Mouse (Mus musculus) erythroblast, adult 5-6 weeks (primary cell): ENCODE data around the gene Setd1a. TPM values are rescaled to one million over a fixed set of nuclear protein-coding genes. Genes with fewer than 3 reads are reported as not detected.
"Not testable (repeated sequence)": the region's sequence is repeated elsewhere in the genome, so short reads cannot be mapped to it uniquely, and the experiment has no call there.

Experiments
- ATAC-seq: replicated peaks from 2 replicates; pipeline ENCODE4 v1.8.0; 2016; ENCODE audit warnings: moderate number of reproducible peaks, mild to moderate bottlenecking, moderate TSS enrichment, inconsistent platforms; ENCODE audit not compliant: poor library complexity, low FRiP score, severe bottlenecking
- total RNA-seq, 2 experiments: library from RNA; stranded (forward) in 1 of 2; stranded (reverse) in 1 of 2; fragments of 150-400 nt in 1 of 2; fragments of 200-764, 138-1000 nt in 1 of 2; gene quantifications; 2 replicates each; pipeline versions ENCODE4 v1.2.3 to v1.2.4; 2015 to 2017; ENCODE audit warnings: low replicate concordance in 2 of 2

Gene Setd1a
- total RNA-seq, 2 experiments from 2014 or later = 3.8 to 8.9 TPM

DNA sequence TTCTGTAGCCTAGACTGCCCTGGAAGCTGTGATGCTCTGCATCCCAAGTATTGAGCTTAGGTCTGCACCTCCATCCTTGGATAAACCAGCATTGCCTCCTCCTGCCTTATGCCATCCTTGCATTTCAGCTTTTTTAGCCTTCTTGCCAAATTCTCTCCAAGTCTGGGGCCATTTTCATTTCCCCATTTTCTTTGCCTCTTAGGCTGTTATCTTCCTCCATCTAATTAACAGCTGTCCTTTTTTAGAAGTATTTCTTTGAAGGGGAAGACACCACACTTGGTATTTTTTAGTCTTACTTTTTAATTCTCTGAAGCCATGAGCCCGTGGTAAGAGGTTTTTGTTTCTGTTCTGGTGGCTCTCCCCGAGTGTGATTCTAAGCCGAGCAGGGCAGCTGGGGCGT is 12.8 kb upstream of the Setd1a start:
- no peak for ATAC-seq

DNA sequence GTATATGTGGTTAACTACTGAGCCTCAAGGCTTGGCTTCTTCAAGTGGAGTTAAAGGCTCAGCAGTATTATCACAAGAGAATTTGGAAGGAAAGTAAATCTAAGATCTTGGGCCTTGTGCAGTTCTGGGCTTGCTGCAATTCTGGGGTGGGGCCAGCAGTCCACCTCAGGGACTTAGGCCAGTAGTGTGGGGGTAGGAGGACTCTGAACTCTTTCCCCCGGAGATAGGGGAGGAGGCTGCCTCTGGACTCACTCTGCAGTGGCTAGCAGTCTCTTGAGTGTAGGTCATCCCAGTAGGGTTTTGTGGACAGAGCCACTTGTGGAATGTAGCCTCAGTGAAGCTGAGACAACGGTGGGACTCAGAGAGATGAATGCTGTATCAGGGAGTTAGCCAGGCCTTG is 10.7 kb upstream of the Setd1a start:
- no peak for ATAC-seq

DNA sequence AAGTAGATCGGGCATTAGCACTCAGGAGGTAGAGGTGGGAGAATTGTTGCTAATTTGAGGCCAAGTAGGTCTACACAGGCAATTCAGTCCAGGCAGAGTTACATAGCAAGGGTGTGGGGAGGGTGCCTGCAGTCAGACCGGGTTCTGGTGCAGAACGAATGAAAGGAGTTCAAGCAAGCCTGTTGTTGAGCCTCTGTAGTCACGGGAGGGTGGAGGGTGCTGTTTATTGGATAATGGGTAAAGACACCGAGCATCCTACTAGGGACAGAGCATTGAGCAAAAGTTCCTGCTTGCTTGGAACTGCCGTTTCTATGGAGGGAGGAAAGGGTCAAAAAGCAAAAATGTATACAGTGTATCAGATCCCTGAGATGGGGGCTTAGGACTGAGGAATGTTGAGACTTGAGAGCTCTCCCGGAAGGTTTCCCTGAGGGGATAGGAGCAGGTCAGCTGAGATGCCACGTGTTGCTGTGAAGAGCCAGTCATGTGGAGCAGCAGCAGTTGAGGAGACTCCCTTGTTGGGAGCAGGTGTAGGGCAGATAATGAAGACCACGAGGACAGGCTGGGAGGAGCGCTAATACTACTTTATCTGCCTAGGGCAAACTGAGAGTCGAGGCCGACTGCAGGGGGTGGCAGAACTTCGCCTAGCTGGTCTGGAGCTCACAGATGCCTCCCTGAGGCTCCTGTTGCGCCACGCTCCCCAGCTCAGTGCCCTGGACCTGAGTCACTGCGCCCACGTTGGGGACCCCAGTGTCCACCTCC is 9.4 kb upstream of the Setd1a start:
- ATAC-seq = peak; percentile 88

DNA sequence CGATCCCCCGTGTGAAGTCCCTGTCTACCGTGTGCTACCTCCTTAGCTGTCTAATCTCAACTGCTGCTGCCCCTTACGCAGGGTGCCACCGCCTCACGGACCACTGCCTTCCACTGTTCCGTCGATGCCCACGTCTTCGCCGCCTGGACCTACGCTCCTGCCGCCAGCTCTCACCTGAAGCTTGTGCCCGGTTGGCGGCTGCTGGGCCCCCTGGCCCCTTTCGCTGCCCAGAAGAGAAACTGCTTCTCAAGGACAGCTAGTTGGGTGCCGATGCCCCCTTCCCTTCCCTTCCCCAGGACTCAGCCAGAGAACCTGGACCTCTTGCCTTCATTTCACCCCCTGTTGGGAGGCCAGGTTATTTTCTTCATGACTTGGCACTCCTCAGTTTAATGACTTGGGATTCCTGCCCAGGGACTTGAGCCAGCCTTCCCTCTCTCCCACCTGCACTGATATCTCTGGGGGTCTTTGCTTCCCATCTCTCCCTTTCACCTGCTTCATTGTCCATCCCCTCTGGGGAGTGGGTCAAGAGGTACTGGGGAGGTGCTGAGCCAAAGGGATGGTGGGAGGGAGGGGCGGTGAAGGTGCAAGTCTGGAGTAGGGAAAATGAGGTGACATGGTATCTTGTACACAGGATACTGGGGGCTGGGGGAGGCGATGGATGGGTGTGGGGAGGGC is 8.7 kb upstream of the Setd1a start:
- ATAC-seq = peak; percentile 21

DNA sequence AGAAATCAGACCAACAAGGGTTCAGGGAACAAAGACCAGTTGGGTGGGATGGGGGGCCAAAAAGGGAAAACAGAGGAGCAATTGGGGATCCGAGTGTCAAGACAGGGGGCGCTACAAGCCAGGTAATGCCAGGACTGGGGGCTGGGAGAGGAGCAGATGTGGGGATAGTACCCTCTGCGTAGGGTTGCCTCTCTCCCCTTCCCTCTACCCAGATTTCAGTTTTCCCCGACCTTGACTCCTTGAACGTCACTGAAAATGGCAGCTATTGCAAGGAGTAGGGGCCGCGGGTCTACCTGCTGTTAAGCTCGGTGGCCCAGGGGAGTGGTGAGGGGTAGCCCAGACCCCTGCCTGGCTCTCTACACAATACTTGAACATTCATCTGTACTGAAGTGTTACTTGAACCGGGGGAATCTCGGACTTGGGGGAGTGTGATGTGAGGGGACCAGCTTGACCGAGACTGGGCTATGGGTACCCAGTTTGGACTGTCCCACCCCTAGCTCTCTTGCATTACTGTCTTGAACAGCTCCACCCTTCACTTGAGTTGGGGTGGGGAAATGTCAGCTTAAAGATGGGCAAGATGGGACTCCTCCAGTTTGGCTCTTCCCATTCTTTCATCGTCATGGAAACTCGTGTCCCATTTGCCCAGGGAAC is 8.0 kb upstream of the Setd1a start:
- ATAC-seq = no peak

DNA sequence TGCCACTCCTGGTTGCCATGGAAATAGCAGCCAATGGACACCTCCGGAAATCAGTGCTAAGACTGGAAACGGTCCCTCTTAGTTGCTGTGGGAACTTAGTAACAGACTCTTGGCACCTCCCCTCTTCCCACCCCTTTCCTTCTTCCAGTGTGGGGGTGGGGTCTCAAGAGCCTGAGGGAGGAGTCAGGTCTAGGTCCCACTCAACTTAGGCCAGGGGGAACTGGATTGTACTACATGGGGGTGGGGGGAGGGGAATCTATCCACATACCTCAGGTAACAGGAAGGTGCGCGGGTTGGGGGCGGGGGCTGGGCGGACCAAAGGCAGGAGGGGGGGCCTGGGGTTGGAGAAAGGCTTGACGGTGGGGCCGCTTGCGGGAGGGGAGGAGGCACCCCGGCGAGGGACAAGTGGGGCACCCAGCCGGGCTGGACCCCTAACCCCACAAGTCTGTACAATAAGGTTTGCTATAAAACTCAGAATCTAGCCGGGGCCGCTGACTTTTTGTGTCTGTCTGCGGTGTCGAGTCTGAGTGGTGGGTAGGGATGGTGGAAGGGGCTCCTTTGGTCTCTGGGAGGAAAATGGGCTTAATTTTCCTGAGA is 7.4 kb upstream of the Setd1a start:
- ATAC-seq = no peak

DNA sequence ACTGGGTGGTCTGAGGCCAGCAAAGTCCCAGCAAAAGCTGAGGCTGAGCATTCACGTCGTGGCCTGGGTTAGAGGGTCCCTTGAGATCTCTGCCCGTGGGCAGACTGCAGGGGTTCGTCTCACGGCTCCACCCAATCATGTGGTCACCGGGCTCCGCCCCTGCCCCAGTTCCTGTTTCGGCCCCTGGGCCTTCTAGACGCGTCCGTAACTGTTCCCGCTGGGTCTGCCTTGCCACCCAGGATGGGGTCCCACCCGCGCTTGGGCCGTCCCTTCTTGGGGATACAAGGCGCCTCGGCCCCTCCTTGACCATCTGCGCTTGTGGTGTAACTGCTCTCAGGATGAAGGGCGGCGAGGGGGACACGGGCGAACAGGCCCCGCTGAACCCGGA is 6.8 kb upstream of the Setd1a start, which contains the start of gene Orai3:
Gene Orai3 (plus strand): TSS at position 165 of the 388 bp plus-strand sequence.
- ATAC-seq = peak; percentile 24

DNA sequence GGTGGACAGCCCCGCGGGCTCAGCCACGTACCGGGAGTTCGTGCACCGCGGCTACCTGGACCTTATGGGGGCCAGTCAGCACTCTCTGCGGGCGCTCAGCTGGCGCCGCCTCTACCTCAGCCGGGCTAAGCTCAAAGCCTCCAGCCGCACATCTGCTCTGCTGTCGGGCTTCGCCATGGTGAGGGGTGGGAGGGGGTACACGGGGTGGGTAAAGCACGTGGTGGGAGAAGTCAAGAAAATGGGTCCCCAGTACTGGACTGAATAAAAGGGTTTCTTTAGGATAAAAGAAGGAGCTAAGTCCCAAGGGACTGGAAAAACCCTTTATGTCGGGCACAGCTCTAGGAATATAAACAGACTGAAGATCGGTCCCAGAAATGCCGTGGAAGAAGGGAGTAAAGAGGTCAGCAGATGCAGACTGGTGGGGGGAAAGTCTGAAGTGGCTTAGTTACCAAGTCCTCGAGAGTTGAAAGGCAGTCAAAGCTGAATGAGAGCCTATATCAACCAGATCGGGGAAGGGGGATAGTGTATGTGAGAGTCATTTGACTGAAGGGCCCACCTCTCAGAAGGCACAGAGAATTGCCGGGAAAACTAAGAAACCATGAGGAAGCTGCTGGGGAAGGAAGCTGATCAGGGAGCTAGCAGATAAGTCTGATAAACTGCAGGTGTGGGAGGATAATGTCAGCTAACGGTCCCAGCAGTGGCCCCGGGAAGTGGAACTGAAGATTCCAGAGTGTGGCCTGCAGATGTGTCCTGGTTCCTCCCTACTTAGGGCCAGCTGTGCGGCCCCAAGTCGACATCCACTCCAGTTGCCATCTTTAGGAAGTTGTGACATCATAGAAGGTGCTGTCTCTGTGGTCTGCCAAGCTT is 6.2 kb upstream of the Setd1a start:
- ATAC-seq = peak; percentile 6; the same call in 1 of the 2 replicates

DNA sequence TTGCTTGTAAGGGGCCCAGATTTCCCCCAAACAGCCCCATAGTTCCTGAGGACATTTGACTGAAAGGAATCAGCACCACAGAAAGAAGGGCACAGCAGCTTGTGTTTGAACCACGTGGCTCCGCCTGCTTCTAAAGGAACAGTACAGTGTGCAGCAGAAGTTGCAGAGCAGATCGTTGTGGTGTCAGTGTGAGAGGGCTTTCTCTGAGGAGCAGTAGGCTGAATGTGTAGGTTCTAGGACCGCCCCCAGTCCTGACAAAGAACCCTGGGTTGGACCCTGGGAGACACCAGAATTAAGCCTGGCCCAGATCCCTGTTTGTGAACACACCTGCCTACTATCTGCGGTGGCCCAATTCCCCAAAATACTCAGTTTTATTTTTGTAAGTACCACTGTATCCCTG is 5.2 kb upstream of the Setd1a start:
- ATAC-seq = no peak

DNA sequence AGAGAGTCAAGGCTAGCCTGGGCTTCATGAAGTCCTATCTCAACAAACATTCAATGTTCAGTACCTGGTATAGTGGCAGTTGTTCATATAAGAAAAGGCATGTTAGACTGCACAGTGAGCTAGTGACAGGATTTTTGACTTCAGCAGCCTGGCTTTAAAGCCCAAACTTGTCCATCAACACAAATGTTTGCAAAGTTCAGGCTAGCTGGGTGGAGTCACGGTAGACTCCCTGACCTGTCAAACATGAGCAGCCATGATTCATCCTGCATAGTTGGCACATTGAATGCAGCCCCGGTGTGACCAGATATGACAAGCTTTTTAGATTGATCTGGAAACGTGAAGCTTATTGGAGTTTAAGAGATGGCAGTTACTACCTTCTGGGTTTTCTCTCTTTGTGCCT is 4.4 kb upstream of the Setd1a start:
- no peak for ATAC-seq

DNA sequence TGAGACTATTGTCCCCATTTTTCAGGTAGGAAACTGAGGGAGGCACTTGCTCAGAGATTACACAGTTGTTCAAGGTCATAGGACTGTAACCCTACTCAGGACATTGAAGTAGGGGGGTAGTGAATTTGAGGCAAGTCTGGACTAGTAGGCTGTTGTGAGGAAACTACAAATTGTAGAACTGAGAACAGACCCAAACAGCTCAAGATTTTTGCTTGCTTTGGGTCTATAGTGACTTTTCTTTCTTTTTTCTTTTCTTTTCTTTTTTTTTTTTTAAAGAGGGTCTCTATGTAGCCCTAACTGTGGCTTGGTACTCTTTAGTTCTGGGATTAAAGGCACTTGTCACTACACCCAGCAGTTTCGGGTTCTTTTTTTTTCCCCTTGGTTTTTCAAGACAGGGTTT is 3.9 kb upstream of the Setd1a start:
- no peak for ATAC-seq

DNA sequence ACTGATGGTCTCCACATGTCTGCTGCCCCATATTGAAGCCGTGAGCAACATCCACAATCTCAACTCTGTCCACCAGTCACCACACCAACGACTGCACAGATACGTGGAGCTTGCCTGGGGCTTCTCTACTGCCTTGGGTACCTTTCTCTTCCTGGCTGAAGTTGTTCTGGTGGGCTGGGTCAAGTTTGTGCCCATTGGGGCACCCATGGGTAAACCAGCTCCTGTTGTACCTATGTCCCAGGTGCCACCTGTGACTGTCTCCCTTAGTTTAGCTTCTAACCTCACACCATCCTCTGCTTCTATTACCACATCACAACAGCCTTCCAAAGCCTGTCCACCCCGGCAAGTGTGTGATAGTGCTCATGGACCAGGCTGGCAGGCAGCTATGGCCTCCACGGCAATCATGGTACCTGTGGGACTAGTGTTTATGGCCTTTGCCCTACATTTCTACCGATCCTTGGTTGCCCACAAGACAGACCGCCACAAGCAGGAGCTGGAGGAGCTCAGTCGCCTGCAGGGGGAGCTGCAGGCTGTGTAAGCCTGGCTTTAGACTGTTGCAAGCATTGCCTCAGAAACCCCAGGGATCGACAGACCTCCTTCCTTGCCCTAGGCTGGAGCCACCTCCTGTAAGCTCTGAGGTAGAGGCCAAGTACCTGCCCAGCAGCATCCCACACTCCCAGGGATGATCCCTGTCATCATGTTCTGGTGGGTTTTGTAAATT is 2.6 kb upstream of the Setd1a start:
- 0 out of 2 replicates have a peak, but pooled peaks have one; percentile 31 for ATAC-seq

DNA sequence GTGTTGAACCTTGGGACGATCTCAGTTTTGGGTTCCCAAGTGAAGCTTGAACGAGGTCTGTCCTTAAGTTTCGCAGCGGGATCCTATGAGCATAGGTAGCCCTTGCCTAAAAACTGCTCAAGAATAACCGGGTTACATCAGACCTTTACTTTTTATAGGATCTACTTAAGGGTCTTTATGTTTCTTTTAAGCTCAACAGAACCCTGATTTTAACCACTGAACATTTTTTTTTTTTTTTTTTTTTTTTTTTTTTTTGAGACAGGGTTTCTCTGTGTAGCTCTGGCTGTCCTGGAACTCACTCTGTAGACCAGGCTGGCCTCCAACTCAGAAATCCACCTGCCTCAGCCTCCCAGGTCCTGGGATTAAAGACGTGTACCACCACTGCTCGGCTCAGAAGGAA is 633 bp upstream of the Setd1a start:
- ATAC-seq = not testable (repeated sequence)

DNA sequence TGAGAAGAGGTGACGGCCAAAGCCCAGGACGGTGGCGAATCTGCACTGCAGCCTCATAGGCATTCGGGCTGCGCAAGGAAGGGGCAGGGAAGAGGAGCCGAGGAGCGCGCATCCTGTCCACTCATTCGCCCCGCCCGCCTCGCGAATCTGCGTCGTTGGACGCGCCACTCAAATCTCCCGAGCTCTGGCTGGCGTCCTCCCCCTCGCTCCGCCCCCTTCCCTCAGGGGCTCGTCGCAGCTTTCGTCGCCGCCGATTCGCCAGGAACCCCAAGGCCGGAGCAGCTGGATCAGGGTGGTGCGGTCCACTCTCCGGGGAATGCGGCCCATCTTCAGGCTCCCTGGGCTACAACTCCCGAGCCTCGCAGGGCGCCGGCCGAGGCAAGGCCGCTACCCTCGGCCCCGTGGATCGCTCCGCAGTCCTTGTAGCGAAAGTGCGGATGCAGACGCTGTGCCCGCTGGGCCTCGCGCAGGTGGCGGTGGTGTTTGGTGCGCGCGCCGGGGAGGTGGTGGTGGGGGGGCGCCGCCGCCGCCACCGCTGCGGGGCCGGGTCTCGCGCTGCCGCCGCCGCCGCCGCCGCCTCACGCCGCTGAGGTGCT is 506 bp downstream of the Setd1a start:
- peak; percentile 90 for ATAC-seq

DNA sequence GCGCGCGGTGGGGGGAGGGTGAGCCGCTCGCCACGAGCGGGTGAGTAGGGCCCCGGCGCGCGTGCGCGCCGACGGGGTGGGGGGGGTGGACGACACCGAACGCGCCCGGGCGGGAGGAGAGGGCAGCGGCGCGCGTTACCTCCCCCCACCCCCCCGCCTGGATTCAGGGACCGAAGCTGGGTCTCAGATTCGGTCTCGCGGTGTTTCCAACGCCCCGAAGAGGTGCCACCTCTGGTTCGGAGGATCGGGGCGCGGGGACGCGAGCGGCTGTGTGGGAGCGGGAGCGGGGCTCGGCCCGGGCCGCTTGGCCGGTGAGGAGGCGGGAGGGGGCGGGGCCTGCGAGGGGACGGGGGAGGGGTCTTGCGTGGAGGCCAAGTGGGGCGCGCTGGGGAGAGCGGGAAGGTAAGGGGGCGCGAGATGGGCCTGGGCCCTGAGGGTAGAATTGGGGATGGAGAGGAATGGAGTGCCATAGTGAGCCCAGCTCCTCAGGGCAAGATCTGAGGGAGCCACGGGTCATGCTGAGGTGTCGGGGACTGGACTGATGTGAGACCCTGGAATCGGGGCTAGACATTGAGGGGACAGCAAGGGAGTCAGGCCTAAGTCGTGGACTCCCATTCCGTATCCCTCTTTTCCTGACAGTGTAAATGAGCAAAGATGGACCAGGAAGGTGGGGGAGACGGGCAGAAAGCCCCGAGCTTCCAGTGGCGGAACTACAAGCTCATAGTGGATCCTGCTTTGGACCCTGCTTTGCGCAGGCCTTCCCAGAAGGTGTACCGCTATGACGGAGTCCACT is 1.2 kb downstream of the Setd1a start:
- ATAC-seq = no peak

DNA sequence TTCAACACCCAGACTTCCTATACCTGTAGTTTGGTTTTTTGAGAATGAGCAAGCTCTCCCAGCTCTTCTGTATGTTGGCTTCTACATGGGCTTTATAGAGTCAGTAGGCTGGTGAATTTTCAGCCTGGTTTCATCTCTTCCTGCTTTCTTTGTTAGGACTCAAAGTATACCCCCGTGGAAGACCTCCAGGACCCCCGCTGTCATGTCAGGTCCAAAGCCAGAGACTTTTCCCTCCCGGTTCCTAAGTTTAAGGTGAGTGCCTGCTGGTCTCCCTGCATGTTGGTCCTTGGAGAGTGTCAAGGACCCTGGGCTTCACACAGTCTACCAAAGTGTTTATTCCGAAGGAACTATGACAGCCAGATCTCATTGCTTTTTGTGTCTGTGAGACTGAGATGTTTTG is 1.9 kb downstream of the Setd1a start:
- ATAC-seq = no peak

DNA sequence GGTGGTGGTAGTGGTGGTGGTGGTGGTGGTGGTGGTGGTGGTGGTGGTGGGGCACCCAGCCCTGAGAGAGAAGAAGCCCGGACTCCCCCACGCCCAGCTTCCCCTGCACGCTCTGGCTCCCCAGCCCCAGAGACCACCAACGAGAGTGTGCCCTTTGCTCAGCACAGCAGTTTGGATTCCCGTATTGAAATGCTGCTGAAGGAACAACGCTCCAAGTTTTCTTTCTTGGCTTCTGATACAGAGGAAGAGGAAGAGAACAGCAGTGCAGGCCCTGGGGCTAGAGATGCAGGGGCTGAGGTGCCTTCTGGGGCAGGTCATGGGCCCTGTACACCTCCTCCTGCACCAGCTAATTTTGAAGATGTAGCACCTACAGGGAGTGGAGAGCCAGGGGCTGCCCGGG is 8.8 kb downstream of the Setd1a start, which contains the start of gene Gm49388:
Gene Gm49388 (plus strand): TSS at position 301 of the 400 bp plus-strand sequence.
- no peak for ATAC-seq
